Mouse (Mus musculus): Measurements from ENCODE around the gene Ckm.

Ckm gene

GRCm38 (mm10) chr7:19383708-19384107 lies 20.9 kb upstream of the Ckm start:
- in situ Hi-C loops (cut with MboI; ENCODE audit: low sequenced_read_pairs): no loop called here

- in situ Hi-C loops (cut with MboI; ENCODE audit: low sequenced_read_pairs): no loop called here
Observed at GRCm38 (mm10) chr7:19388699-19389413, 15.7 kb upstream of the Ckm start.

GRCm38 (mm10) chr7:19394484-19394883 lies 10.1 kb upstream of the Ckm start:
- in situ Hi-C loops (cut with MboI; ENCODE audit: low sequenced_read_pairs): no loop called here

- in situ Hi-C loops (cut with MboI; ENCODE audit: low sequenced_read_pairs): no loop called here
Observed at GRCm38 (mm10) chr7:19399496-19400280, 4.9 kb upstream of the Ckm start.

- in situ Hi-C loops (cut with MboI; ENCODE audit: low sequenced_read_pairs): no loop called here
Observed at GRCm38 (mm10) chr7:19400946-19401345, 3.6 kb upstream of the Ckm start.

- in situ Hi-C loops (cut with MboI; ENCODE audit: low sequenced_read_pairs): no loop called here
Observed at GRCm38 (mm10) chr7:19402535-19403112, 2.0 kb upstream of the Ckm start.

- in situ Hi-C loops (cut with MboI; ENCODE audit: low sequenced_read_pairs): no loop called here
Observed at GRCm38 (mm10) chr7:19403731-19404296, 762 bp upstream of the Ckm start, which contains the start of gene Klc3. Klc3 (minus strand) TSS chr7:19404104.

GRCm38 (mm10) chr7:19405417-19405816 lies 841 bp downstream of the Ckm start:
- in situ Hi-C loops (cut with MboI; ENCODE audit: low sequenced_read_pairs): no loop called here

GRCm38 (mm10) chr7:19409753-19410152 lies 5.2 kb downstream of the Ckm start:
- in situ Hi-C loops (cut with MboI; ENCODE audit: low sequenced_read_pairs): no loop called here

GRCm38 (mm10) chr7:19410766-19411344 lies 6.3 kb downstream of the Ckm start:
- in situ Hi-C loops (cut with MboI; ENCODE audit: low sequenced_read_pairs): no loop called here

GRCm38 (mm10) chr7:19411783-19412182 lies 7.2 kb downstream of the Ckm start:
- in situ Hi-C loops (cut with MboI; ENCODE audit: low sequenced_read_pairs): no loop called here

GRCm38 (mm10) chr7:19413525-19413924 lies 8.9 kb downstream of the Ckm start:
- in situ Hi-C loops (cut with MboI; ENCODE audit: low sequenced_read_pairs): no loop called here

- in situ Hi-C loops (cut with MboI; ENCODE audit: low sequenced_read_pairs): no loop called here
Observed at GRCm38 (mm10) chr7:19416590-19416989, 12.0 kb downstream of the Ckm start.

- in situ Hi-C loops (cut with MboI; ENCODE audit: low sequenced_read_pairs): no loop called here
Observed at GRCm38 (mm10) chr7:19420121-19420520, 15.5 kb downstream of the Ckm start.

GRCm38 (mm10) chr7:19420821-19421636 lies 16.5 kb downstream of the Ckm start:
- in situ Hi-C loops (cut with MboI; ENCODE audit: low sequenced_read_pairs): no loop called here

GRCm38 (mm10) chr7:19423083-19423482 lies 18.5 kb downstream of the Ckm start:
- in situ Hi-C loops (cut with MboI; ENCODE audit: low sequenced_read_pairs): no loop called here

- in situ Hi-C loops (cut with MboI; ENCODE audit: low sequenced_read_pairs): no loop called here
Observed at GRCm38 (mm10) chr7:19424051-19424450, 19.5 kb downstream of the Ckm start.

GRCm38 (mm10) chr7:19426349-19426748 lies 21.8 kb downstream of the Ckm start:
- in situ Hi-C loops (cut with MboI; ENCODE audit: low sequenced_read_pairs): no loop called here

- in situ Hi-C loops (cut with MboI; ENCODE audit: low sequenced_read_pairs): no loop called here
Observed at GRCm38 (mm10) chr7:19426888-19427287, 22.3 kb downstream of the Ckm start.

- in situ Hi-C loops (cut with MboI; ENCODE audit: low sequenced_read_pairs): no loop called here
Observed at GRCm38 (mm10) chr7:19427999-19428650, 23.5 kb downstream of the Ckm start.

Data from CH12F3 (cell line).